ENCODE assay signal across 7 mouse cellular contexts in genomic region chrX:133981231-133982002, GRCm38 (mm10). TPM values are rescaled to one million over a fixed set of nuclear protein-coding genes. Genes with fewer than 3 reads are reported as not detected.
DNase-seq lines count a peak whose midpoint lies in the region; ATAC-seq and TF ChIP-seq lines count a peak whose summit lies in the region.

TSS of gene Sytl4 (minus strand) at chrX:133981812.

- 15% methylated on average over 26 of the region's 29 CpGs for WGBS in bone marrow, adult 2 months
- 17% methylated on average over 29 of the region's 29 CpGs for WGBS in forebrain, embryonic 13.5 days
- 23% methylated on average over 29 of the region's 29 CpGs for WGBS in limb, embryonic 12.5 days
- 21% methylated on average over 28 of the region's 29 CpGs for WGBS in midbrain, embryonic 12.5 days

- no peaks in the 10 kb centered on the region for H3K9me3 ChIP-seq in forebrain, embryonic 13.5 days (replicated peaks)
- no peaks in the 10 kb centered on the region for H3K9me3 ChIP-seq in limb, embryonic 12.5 days
- no peaks in the 10 kb centered on the region for H3K9me3 ChIP-seq in midbrain, embryonic 12.5 days

- H3K4me3 ChIP-seq in bone marrow, adult 2 months (replicated peaks; ENCODE audit: control insufficient read depth, low read depth, low read length): peak within 1 kb of the TSS; percentile 9
- peak within 1 kb of the TSS; percentile 36 for H3K4me3 ChIP-seq in forebrain, embryonic 13.5 days
- peak within 1 kb of the TSS; percentile 46 for H3K4me3 ChIP-seq in limb, embryonic 12.5 days (replicated peaks)
- H3K4me3 ChIP-seq in midbrain, embryonic 12.5 days: peak within 1 kb of the TSS; percentile 40

- no peak for TF ChIP-seq POLR2A in bone marrow, adult 2 months (IDR thresholded peaks at IDR 0.05; ENCODE audit: borderline replicate concordance, control insufficient read depth, low read depth, low read length)

- no peaks in the 10 kb centered on the region for H3K36me3 ChIP-seq in forebrain, embryonic 13.5 days (ENCODE audit: poor library complexity, severe bottlenecking)
- no peaks in the 10 kb centered on the region for H3K36me3 ChIP-seq in limb, embryonic 12.5 days
- H3K36me3 ChIP-seq in midbrain, embryonic 12.5 days: no peaks in the 10 kb centered on the region

- peaks cover 17% of the 10 kb centered on the region; the same call in 1 of the 2 replicates for H3K27me3 ChIP-seq in forebrain, embryonic 13.5 days
- peaks cover 31% of the 10 kb centered on the region for H3K27me3 ChIP-seq in limb, embryonic 12.5 days
- peaks cover 27% of the 10 kb centered on the region for H3K27me3 ChIP-seq in midbrain, embryonic 12.5 days

- H3K27ac ChIP-seq in bone marrow, adult 2 months (ENCODE audit: control insufficient read depth, insufficient read depth, low read depth, low read length, poor library complexity): no peak within 1 kb of the TSS
- no peak within 1 kb of the TSS for H3K27ac ChIP-seq in forebrain, embryonic 13.5 days
- H3K27ac ChIP-seq in limb, embryonic 12.5 days: no peak within 1 kb of the TSS
- H3K27ac ChIP-seq in midbrain, embryonic 12.5 days (replicated peaks): no peak within 1 kb of the TSS

- no peaks in the 10 kb centered on the region for H3K4me1 ChIP-seq in bone marrow, adult 2 months (ENCODE audit: control insufficient read depth, insufficient read depth, low read length)
- H3K4me1 ChIP-seq in forebrain, embryonic 13.5 days: no peaks in the 10 kb centered on the region
- no peaks in the 10 kb centered on the region for H3K4me1 ChIP-seq in limb, embryonic 12.5 days (replicated peaks)
- H3K4me1 ChIP-seq in midbrain, embryonic 12.5 days: no peaks in the 10 kb centered on the region

- no peak within 1 kb of the TSS for H3K9ac ChIP-seq in forebrain, embryonic 13.5 days
- peak within 1 kb of the TSS; percentile 40; the same call in 1 of the 2 replicates for H3K9ac ChIP-seq in limb, embryonic 12.5 days (replicated peaks)
- H3K9ac ChIP-seq in midbrain, embryonic 12.5 days (replicated peaks): no peak within 1 kb of the TSS

- TF ChIP-seq CTCF in bone marrow, adult 2 months (IDR thresholded peaks at IDR 0.05; ENCODE audit: control insufficient read depth, insufficient read depth, low read length): no peak

- H3K4me2 ChIP-seq in forebrain, embryonic 13.5 days: peak within 1 kb of the TSS; percentile 61
- H3K4me2 ChIP-seq in limb, embryonic 12.5 days: peak within 1 kb of the TSS; percentile 68
- H3K4me2 ChIP-seq in midbrain, embryonic 12.5 days (replicated peaks): peak within 1 kb of the TSS; percentile 62

- DNase-seq in urinary bladder, postnatal 14 days (ENCODE audit: low spot score): peak; percentile 28
- DNase-seq in thymus, postnatal 25 days: no peak

- ATAC-seq in forebrain, embryonic 13.5 days: peak; percentile 63; the same call in 1 of the 2 replicates
- ATAC-seq in hematopoietic stem cell, adult 5-6 weeks (replicated peaks in 1 of 2; ENCODE audit: insufficient read depth in 1 of 2, low FRiP score in 2 of 2, low TSS enrichment in 1 of 2, low read depth in 1 of 2, poor library complexity in 2 of 2, severe bottlenecking in 2 of 2): peak; percentile 66 to 83; a peak in 3 of 4 replicates
- ATAC-seq in limb, embryonic 12.5 days (ENCODE audit: insufficient number of reproducible peaks, insufficient read depth, low FRiP score, low TSS enrichment, low read depth): 0 out of 2 replicates have a peak, but pooled peaks have one; percentile 42
- ATAC-seq in midbrain, embryonic 12.5 days (ENCODE audit: low FRiP score, low read depth): peak; percentile 78

RNA-seq across cellular contexts. Expression of gene Sytl4, which starts in this region (rescaled TPM):
- 2.5 and 6.5 TPM in 2 replicates for polyA plus RNA-seq in bone marrow, adult 2 months (2011; ENCODE audit: insufficient read depth, insufficient read length, low replicate concordance, missing spikeins)
- 0.76 and 0.79 TPM in 2 replicates for polyA plus RNA-seq in forebrain, embryonic 13.5 days (2015; fragmentation: Nextera tagmentation; extraction: Ambion mirVana)
- 15.0 and 17.6 TPM in 2 replicates for total RNA-seq in hematopoietic stem cell, adult 5-6 weeks (2017)
- polyA plus RNA-seq in limb, embryonic 12.5 days (2016; fragmentation: Nextera tagmentation; extraction: Ambion mirVana): 2.4 TPM in 2 replicates
- 1.5 and 2.0 TPM in 2 replicates for polyA plus RNA-seq in midbrain, embryonic 12.5 days (2016; fragmentation: Nextera tagmentation; extraction: Ambion mirVana)

Comparison
In these comparisons a context has a peak if more than half of its experiments do, and no peak if none do; other contexts are left out.
1. Peak in ATAC-seq, H3K4me3 ChIP-seq and H3K4me2 ChIP-seq in forebrain, embryonic 13.5 days; RNA of the gene not detected or under 1 TPM.